Mouse (Mus musculus): Measurements from ENCODE around the gene Cant1.
A peak's percentile ranks its signal among the peaks of the same experiment; 100 is the strongest.

The Cant1 gene

GRCm38 (mm10) chr11:118368330-118368729 is 50.6 kb downstream of the Cant1 start:
- no peak for DNase-seq

GRCm38 (mm10) chr11:118366559-118366958 is 52.3 kb downstream of the Cant1 start:
- DNase-seq: no peak

GRCm38 (mm10) chr11:118366108-118366507 is 52.8 kb downstream of the Cant1 start:
- DNase-seq: no peak

- DNase-seq: no peak
These were observed 53.7 kb downstream of the Cant1 start for GRCm38 (mm10) chr11:118365171-118365570.

GRCm38 (mm10) chr11:118364021-118364420 is 54.9 kb downstream of the Cant1 start:
- no peak for DNase-seq

- DNase-seq: peak; percentile 53
These were observed 55.8 kb downstream of the Cant1 start for GRCm38 (mm10) chr11:118362971-118363518.

GRCm38 (mm10) chr11:118362501-118362900 is 56.4 kb downstream of the Cant1 start:
- no peak for DNase-seq

GRCm38 (mm10) chr11:118360907-118361341 is 58.0 kb downstream of the Cant1 start:
- no peak for DNase-seq

GRCm38 (mm10) chr11:118360491-118360890 is 58.4 kb downstream of the Cant1 start:
- no peak for DNase-seq

All from kidney, adult 9 months (tissue).